Mouse (Mus musculus) E14TG2a.4 (cell line): ENCODE data around the gene Smim15.

ENCODE experiments used
- CTCF ChIP-seq: conservative IDR thresholded peaks from 2 replicates; pipeline ENCODE4 v1.5.1; 2014; ENCODE audit warnings: low read length
- NANOG ChIP-seq: IDR thresholded peaks from 2 replicates; pipeline ENCODE4 v1.6.1; 2014; ENCODE audit warnings: borderline replicate concordance, low read length, mixed read lengths
- POU5F1 ChIP-seq: IDR thresholded peaks from 2 replicates; pipeline ENCODE4 v1.6.1; 2014; ENCODE audit warnings: low read length, borderline replicate concordance

DNA sequence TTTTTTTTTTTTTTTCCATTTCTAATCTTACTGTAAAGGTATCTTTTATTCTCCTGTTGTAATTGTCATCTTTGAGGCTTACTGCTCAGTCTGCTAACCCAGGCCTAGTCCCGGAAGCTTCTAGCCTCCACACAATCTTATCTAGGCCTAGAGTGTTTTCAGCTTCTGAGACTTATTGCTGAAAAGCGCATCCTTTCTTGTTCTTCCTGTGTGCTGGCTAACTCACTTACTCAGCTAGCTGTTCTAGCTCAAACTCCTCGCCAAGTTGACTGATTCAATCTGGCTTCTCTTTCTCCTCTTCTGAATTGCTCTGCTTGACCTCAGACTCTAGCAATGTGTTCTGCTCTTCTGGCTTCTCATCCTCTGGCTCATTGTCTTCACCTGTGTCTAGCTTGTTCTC lies 1.4 kb downstream of the Smim15 start:
- TF ChIP-seq CTCF: no peak
- no peak for TF ChIP-seq NANOG
- TF ChIP-seq POU5F1: no peak
